Mouse (Mus musculus): Measurements from ENCODE around the gene Cpsf3. TPM values are rescaled to one million over a fixed set of nuclear protein-coding genes. Genes with fewer than 3 reads are reported as not detected.

Gene Cpsf3
- total and polyA plus RNA-seq, 3 experiments: 79.8 to 159 (median 117) TPM

GRCm38 (mm10) chr12:21363195-21363594, 78.0 kb downstream of the Cpsf3 start:
- peaks cover 2 to 63% of the 10 kb centered on the region in 2 experiments for H3K36me3 ChIP-seq (replicated peaks in 1 of 2; ENCODE audit: control insufficient read depth in 1 of 2, insufficient read depth in 1 of 2, low read length in 1 of 2)
- H3K79me2 ChIP-seq (replicated peaks; ENCODE audit: control insufficient read depth, extremely low read depth, insufficient read depth, poor library complexity, severe bottlenecking): peaks cover 54% of the 10 kb centered on the region
- no peaks in the 10 kb centered on the region for H3K27me3 ChIP-seq (replicated peaks)
- H3K9me3 ChIP-seq (replicated peaks; ENCODE audit: low read length): no peaks in the 10 kb centered on the region
- no peak overlapping the region for H3K9ac ChIP-seq (ENCODE audit: insufficient read depth, low read depth)
- no peak for TF ChIP-seq RAD21 (IDR thresholded peaks at IDR 0.05; ENCODE audit: low read depth, low read length)
- TF ChIP-seq POLR2A (IDR thresholded peaks at IDR 0.05; ENCODE audit: low read depth, low read length): no peak
- no peak for TF ChIP-seq ELF1 (IDR thresholded peaks at IDR 0.05; ENCODE audit: low read depth, low read length)
- no peak for TF ChIP-seq USF1 (IDR thresholded peaks at IDR 0.05; ENCODE audit: low read depth, low read length)
- no peak for TF ChIP-seq PAX5 (IDR thresholded peaks at IDR 0.05; ENCODE audit: low read length)
- TF ChIP-seq JUND (conservative IDR thresholded peaks at IDR 0.05; ENCODE audit: low read depth, low read length): no peak
- TF ChIP-seq USF2 (conservative IDR thresholded peaks at IDR 0.05; ENCODE audit: low read depth, low read length): no peak
- no peak for TF ChIP-seq ZC3H11A (IDR thresholded peaks at IDR 0.05; ENCODE audit: low read depth, low read length)
- TF ChIP-seq UBTF (IDR thresholded peaks at IDR 0.05; ENCODE audit: low read depth, low read length): no peak
- no peak for TF ChIP-seq CHD1 (IDR thresholded peaks at IDR 0.05; ENCODE audit: low read depth, low read length)
- no peak for TF ChIP-seq MAX (IDR thresholded peaks at IDR 0.05; ENCODE audit: low read length)
- TF ChIP-seq NRF1 (IDR thresholded peaks at IDR 0.05; ENCODE audit: low read depth, low read length): no peak
- no peak for TF ChIP-seq CHD2 (IDR thresholded peaks at IDR 0.05; ENCODE audit: low read length)
- no peak for TF ChIP-seq KAT2A (IDR thresholded peaks at IDR 0.05; ENCODE audit: insufficient replicate concordance, low read length)
- in situ Hi-C loops (cut with MboI; ENCODE audit: low pct_ligation_motif_present, low pct_unique_long_range_greater_than_20kb, low sequenced_read_pairs) (no loop called here), dilution Hi-C loops (cut with MboI; ENCODE audit: extremely low pct_ligation_motif_present, extremely low pct_unique_long_range_greater_than_20kb, low sequenced_read_pairs) (no loop called here)
- H3K4me2 ChIP-seq (ENCODE audit: insufficient read depth, low read depth, poor library complexity, severe bottlenecking): no peak overlapping the region
- H3K4me3 ChIP-seq (replicated peaks in 1 of 3; ENCODE audit: low read depth in 2 of 3, low read length in 2 of 3, poor library complexity in 1 of 3): no peak overlapping the region
- no peak for DNase-seq (ENCODE audit: extremely low read depth)
- H3K27ac ChIP-seq (ENCODE audit: insufficient read depth, low read depth): no peak overlapping the region
- H3K4me1 ChIP-seq (ENCODE audit: control insufficient read depth in 1 of 2, insufficient read depth in 2 of 2): peaks cover under 1 to 21% of the 10 kb centered on the region in 2 experiments; a peak in 2 of 4 replicates

Other genes with a start within 250 kb of the Cpsf3 start
- 37.7 and 44.1 TPM in 2 replicates for gene Itgb1bp1, start 893 bp downstream of the Cpsf3 start, total RNA-seq (2012; rRNA removed)
- gene Itgb1bp1, start 893 bp downstream of the Cpsf3 start, total RNA-seq (2014; rRNA removed): 57.9 and 69.8 TPM in 2 replicates
- gene Itgb1bp1, start 893 bp downstream of the Cpsf3 start, polyA plus RNA-seq (2012; ENCODE audit: insufficient read length, low read depth): 77.5 and 83.6 TPM in 2 replicates
- 64.8 and 126 TPM in 2 replicates for gene Iah1, start 31.0 kb downstream of the Cpsf3 start, total RNA-seq (2012; rRNA removed)
- gene Iah1, start 31.0 kb downstream of the Cpsf3 start, total RNA-seq (2014; rRNA removed): 105 and 106 TPM in 2 replicates
- gene Iah1, start 31.0 kb downstream of the Cpsf3 start, polyA plus RNA-seq (2012; ENCODE audit: insufficient read length, low read depth): 55.1 and 62.2 TPM in 2 replicates
- gene Adam17, start 88.2 kb downstream of the Cpsf3 start, total RNA-seq (2012; rRNA removed): 47.3 and 47.5 TPM in 2 replicates
- 60.1 and 63.5 TPM in 2 replicates for gene Adam17, start 88.2 kb downstream of the Cpsf3 start, total RNA-seq (2014; rRNA removed)
- 39.2 and 50.1 TPM in 2 replicates for gene Adam17, start 88.2 kb downstream of the Cpsf3 start, polyA plus RNA-seq (2012; ENCODE audit: insufficient read length, low read depth)
- 217 and 253 TPM in 2 replicates for gene Ywhaq, start 132.2 kb downstream of the Cpsf3 start, total RNA-seq (2012; rRNA removed)
- 392 and 409 TPM in 2 replicates for gene Ywhaq, start 132.2 kb downstream of the Cpsf3 start, total RNA-seq (2014; rRNA removed)
- gene Ywhaq, start 132.2 kb downstream of the Cpsf3 start, polyA plus RNA-seq (2012; ENCODE audit: insufficient read length, low read depth): 207 and 234 TPM in 2 replicates